Mouse (Mus musculus) olfactory bulb, adult 2 months (tissue): Measurements from ENCODE around the gene Daxx.

Experiments used
- CTCF ChIP-seq: fragments of 200-500 bp; IDR thresholded peaks from 2 replicates; pipeline ENCODE4 v1.5.1; 2012; ENCODE audit warnings: low read depth, mild to moderate bottlenecking, low read length, moderate library complexity; ENCODE audit not compliant: insufficient read depth
- POLR2A ChIP-seq: fragments of 200-500 bp; IDR thresholded peaks from 2 replicates; pipeline ENCODE4 v1.6.1; 2012; ENCODE audit warnings: mild to moderate bottlenecking, low read depth, low read length, moderate library complexity; ENCODE audit not compliant: insufficient read depth

DNA sequence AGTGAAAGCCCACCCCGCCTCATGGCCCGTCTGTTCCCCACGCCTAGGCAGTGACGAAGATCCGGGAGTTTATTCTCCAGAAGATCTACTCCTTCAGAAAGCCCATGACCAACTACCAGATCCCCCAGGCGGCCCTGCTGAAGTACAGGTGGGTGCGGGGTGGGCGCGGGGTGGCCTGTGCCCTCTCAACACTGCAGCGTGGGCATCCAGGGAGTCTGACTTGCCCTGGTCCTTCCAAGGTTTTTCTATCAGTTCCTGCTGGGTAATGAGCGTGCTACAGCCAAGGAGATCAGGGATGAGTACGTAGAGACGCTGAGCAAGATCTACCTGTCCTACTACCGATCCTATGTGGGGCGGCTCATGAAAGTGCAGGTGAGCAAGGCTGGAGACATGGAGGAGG lies 50.7 kb downstream of the Daxx start:
- TF ChIP-seq POLR2A: no peak
- TF ChIP-seq CTCF: no peak
